Mouse (Mus musculus) bone marrow, adult 2 months (tissue): ENCODE measurements at regions not wholly inside any gene's neighbourhood (a gene's known extent, or its start where the extent isn't known, plus 50 kb on each side); places are given as distances from the start of the nearest gene placed in this dataset.

Experiments used
- H3K27ac ChIP-seq: fragments of 200-500 bp; 2 replicates; pipeline ENCODE4 v1.5.1; 2012; ENCODE audit warnings: low read depth, mild to moderate bottlenecking, control low read depth, inconsistent platforms, low read length; ENCODE audit not compliant: control insufficient read depth, poor library complexity, insufficient read depth
- H3K4me1 ChIP-seq: fragments of 200-500 bp; 2 replicates; pipeline ENCODE4 v1.6.1; 2011; ENCODE audit warnings: low read length; ENCODE audit not compliant: control insufficient read depth, insufficient read depth
- H3K4me3 ChIP-seq: fragments of 200-500 bp; replicated peaks from 2 replicates; pipeline ENCODE3; 2011; ENCODE audit warnings: mild to moderate bottlenecking, low read depth, low read length, control low read depth; ENCODE audit not compliant: control insufficient read depth
- CTCF ChIP-seq: fragments of 200-500 bp; IDR thresholded peaks from 2 replicates; pipeline ENCODE4 v1.5.1; 2011; ENCODE audit warnings: low read length, control low read depth; ENCODE audit not compliant: control insufficient read depth, insufficient read depth
- POLR2A ChIP-seq: fragments of 200-500 bp; IDR thresholded peaks from 2 replicates; pipeline ENCODE4 v1.6.1; 2011; ENCODE audit warnings: low read depth, mild to moderate bottlenecking, control low read depth, low read length, borderline replicate concordance; ENCODE audit not compliant: control insufficient read depth
- WGBS: fragments of 180-500 bp; shearing (Covaris S2); methylation state at CpG from one replicate; pipeline ENCODE4 v1.1.7; 2018; 5-methylcytosine and 5-hydroxymethylcytosine counted together

- WGBS = 71% methylated on average over 1 of the region's 1 CpGs
- Histone ChIP-seq H3K4me3 (no peak overlapping the region), H3K27ac (no peak overlapping the region), H3K4me1 (no peaks in the 10 kb centered on the region)
- TF ChIP-seq CTCF (no peak), POLR2A (no peak)
Observed at GRCm38 (mm10) chr13:5008296-5008695, 399.3 kb upstream of the Akr1e1 start.

GRCm38 (mm10) chr13:5022439-5022838 lies 413.5 kb upstream of the Akr1e1 start:
- Histone ChIP-seq H3K27ac (no peak overlapping the region), H3K4me3 (no peak overlapping the region), H3K4me1 (no peaks in the 10 kb centered on the region)
- WGBS = 84% methylated on average over 7 of the region's 7 CpGs
- TF ChIP-seq CTCF = no peak
- TF ChIP-seq POLR2A = no peak

DNA sequence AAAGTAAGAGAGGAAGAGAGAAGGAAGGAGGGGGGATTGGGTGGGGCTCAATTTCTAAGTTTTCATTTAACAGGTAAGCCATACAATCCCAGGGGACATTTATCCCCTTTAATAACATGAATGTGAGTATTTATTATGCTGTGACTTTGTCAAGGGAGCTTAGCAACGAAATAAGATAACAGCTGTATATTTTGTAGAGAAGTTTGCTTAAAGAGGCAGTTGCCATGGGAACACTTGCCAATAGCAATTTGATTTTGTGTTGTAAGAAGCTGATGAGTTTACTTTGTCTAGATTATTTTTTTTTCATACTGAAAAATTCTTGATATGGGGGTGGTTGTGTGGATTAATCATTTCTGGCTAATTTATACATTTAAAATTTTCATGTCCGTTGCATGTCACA lies 450.9 kb upstream of the Akr1e1 start:
- no peak for TF ChIP-seq CTCF
- no peak for TF ChIP-seq POLR2A
- Histone ChIP-seq H3K27ac (no peak overlapping the region), H3K4me1 (no peaks in the 10 kb centered on the region), H3K4me3 (no peak overlapping the region)
- WGBS = 52% methylated on average over 2 of the region's 2 CpGs

- TF ChIP-seq POLR2A = no peak
- no peak for TF ChIP-seq CTCF
- WGBS = 5% methylated on average over 2 of the region's 2 CpGs
- no peak overlapping the region for H3K27ac ChIP-seq
Observed at GRCm38 (mm10) chr13:5060462-5060861, 451.5 kb upstream of the Akr1e1 start.

DNA sequence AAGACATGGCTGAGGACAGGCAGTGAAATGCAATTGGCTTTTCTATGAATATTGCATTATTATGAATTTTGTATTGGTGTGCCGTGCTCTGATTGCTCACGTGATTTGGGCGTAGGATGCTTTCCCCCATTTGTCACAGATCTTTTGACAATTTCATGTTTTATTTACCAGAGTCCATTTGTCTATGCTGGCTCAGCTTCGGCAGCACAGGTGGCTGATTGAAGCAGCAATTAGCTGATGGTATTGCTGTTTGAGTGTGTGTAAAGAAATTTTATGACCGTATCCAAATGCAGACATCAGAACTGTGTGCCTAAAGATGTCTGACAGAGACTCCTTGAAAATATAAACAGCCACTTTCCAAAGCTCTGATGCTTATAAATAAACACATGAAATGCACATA lies 498.5 kb upstream of the Akr1e1 start:
- H3K4me1 ChIP-seq = no peaks in the 10 kb centered on the region
- no peak overlapping the region for H3K27ac ChIP-seq
- no peak overlapping the region for H3K4me3 ChIP-seq
- TF ChIP-seq CTCF = no peak
- no peak for TF ChIP-seq POLR2A
- WGBS = 84% methylated on average over 5 of the region's 5 CpGs

More at GRCm38 (mm10) chr13:5060462-5060861, 451.5 kb upstream of the Akr1e1 start:
- H3K4me3 ChIP-seq = no peak overlapping the region
- H3K4me1 ChIP-seq = no peaks in the 10 kb centered on the region

DNA sequence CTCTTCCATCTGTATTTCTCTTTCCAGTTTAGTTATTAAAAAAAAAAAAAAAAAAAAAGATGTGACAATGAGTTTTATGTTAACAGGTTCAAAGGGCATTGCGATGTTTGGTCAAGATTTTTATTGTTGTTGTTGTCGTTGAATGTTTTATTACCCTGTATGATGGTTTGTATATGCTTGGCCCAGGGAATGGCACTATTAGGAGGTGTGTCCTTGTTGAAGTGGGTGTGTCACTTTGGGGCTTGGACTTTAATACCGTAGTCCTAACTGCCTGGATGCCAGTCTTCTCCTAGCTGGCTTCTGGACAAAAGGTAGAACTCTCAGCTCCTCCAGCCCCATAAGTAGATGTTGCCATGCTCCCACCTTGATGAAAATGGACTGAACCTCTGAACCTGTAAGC lies 545.9 kb upstream of the Akr1e1 start:
- TF ChIP-seq POLR2A = no peak
- no peak for TF ChIP-seq CTCF
- H3K4me1 ChIP-seq = no peaks in the 10 kb centered on the region
- WGBS = 76% methylated on average over 3 of the region's 3 CpGs
- H3K4me3 ChIP-seq = no peak overlapping the region
- H3K27ac ChIP-seq = no peak overlapping the region

GRCm38 (mm10) chr13:5159765-5160684 lies 551.1 kb upstream of the Akr1e1 start:
- Histone ChIP-seq H3K4me3 (no peak overlapping the region), H3K4me1 (no peaks in the 10 kb centered on the region), H3K27ac (no peak overlapping the region)
- TF ChIP-seq POLR2A (no peak), CTCF (no peak)
- WGBS = 73% methylated on average over 5 of the region's 5 CpGs

- Histone ChIP-seq H3K4me1 (no peaks in the 10 kb centered on the region), H3K4me3 (no peak overlapping the region), H3K27ac (no peak overlapping the region)
- no peak for TF ChIP-seq POLR2A
- WGBS = 54% methylated on average over 2 of the region's 2 CpGs
Observed at GRCm38 (mm10) chr13:5166716-5167115, 557.7 kb upstream of the Akr1e1 start.

DNA sequence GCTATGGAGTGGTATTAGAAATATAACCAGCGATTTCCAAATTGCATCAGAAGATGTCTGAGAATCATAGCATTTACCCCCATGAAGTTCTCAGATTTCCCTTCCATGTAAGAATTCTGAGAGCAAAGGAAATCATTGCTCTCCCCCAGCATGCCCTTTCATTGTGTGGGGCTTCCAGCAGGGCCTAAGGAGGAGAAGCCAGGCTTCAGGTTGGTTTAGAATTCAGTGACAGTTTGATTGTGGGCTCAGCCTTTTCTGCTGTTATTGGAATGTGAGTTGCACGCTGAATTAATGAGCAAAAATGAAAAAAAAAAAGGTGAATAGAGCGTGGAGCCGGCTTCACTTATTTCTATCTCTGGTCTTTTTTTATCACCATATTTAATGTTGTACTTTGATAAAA lies 570.0 kb upstream of the Akr1e1 start:
- WGBS = 85% methylated on average over 4 of the region's 4 CpGs
- no peak overlapping the region for H3K27ac ChIP-seq
- TF ChIP-seq CTCF = no peak
- no peak for TF ChIP-seq POLR2A
- no peaks in the 10 kb centered on the region for H3K4me1 ChIP-seq
- H3K4me3 ChIP-seq = no peak overlapping the region
